Mouse (Mus musculus) midbrain, embryonic 10.5 days (tissue): ENCODE measurements around the gene Il20. TPM values are rescaled to one million over a fixed set of nuclear protein-coding genes. Genes with fewer than 3 reads are reported as not detected.

ENCODE experiments used
- DNase-seq: peaks from one replicate; pipeline ENCODE4 v3.0.0-alpha.2; 2017; ENCODE audit warnings: low spot score
- H3K27ac ChIP-seq: fragments of 300-500 bp; sonication (generic); replicated peaks from 2 replicates; pipeline ENCODE4 v1.5.1; 2016; ENCODE audit warnings: mild to moderate bottlenecking
- H3K27me3 ChIP-seq: fragments of 300-500 bp; sonication (generic); 2 replicates; pipeline ENCODE4 v1.6.1; 2016; ENCODE audit warnings: low read depth, mild to moderate bottlenecking; ENCODE audit not compliant: poor library complexity, severe bottlenecking
- H3K36me3 ChIP-seq: fragments of 300-500 bp; sonication (generic); 2 replicates; pipeline ENCODE4 v1.6.1; 2016; ENCODE audit warnings: mild to moderate bottlenecking, moderate library complexity
- H3K4me1 ChIP-seq: fragments of 300-500 bp; sonication (generic); 2 replicates; pipeline ENCODE4 v1.6.1; 2016
- H3K4me3 ChIP-seq: fragments of 300-500 bp; sonication (generic); 2 replicates; pipeline ENCODE4 v1.5.1; 2016; ENCODE audit warnings: mild to moderate bottlenecking, moderate library complexity
- H3K9me3 ChIP-seq: fragments of 300-500 bp; sonication (generic); replicated peaks from 2 replicates; pipeline ENCODE4 v1.6.1; 2016; ENCODE audit warnings: mild to moderate bottlenecking
- WGBS: fragments of 180-500 bp; shearing (Covaris S2); methylation state at CpG from one replicate; pipeline ENCODE4 v1.1.7; 2016; 5-methylcytosine and 5-hydroxymethylcytosine counted together
- polyA plus RNA-seq: library from polyadenylated mRNA; unstranded; fragments of >200 nt; fragmentation: Nextera tagmentation; extraction: Ambion mirVana; gene quantifications from 2 replicates; pipeline ENCODE4 v1.2.1, GENCODE M21; 2016

The Il20 gene
- polyA plus RNA-seq, 1 experiment from 2014 or later, result not detected

DNA sequence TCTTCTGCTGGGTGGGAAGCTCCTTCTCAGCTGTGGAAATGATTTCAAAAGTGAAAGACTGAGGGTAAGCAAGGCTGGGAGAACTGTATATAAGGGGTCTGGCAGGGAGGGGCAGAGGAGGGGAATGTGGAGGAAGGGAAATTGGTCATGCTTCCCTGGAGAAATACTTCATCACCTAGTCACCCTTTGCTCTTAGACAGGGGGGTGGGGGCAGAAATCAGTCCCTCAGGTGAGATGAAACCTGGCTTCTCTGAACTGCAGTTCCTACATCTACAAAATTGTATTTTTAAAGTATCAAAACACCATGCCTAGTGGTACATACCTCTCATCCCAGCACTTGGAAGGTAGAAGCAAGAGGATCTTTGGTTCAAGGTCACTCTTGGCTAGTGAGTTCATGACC lies 23.9 kb downstream of the Il20 start, which contains the start of gene Il24:
Gene Il24, minus strand, starts transcription at position 101 of the 400 bp plus-strand sequence.
- no peaks in the 10 kb centered on the region for H3K9me3 ChIP-seq
- no peaks in the 10 kb centered on the region for H3K4me1 ChIP-seq
- H3K27me3 ChIP-seq, result no peaks in the 10 kb centered on the region
- no peaks in the 10 kb centered on the region for H3K36me3 ChIP-seq
- H3K27ac ChIP-seq, result no peak within 1 kb of the TSS
- DNase-seq, result no peak
- no peak within 1 kb of the TSS for H3K4me3 ChIP-seq

DNA sequence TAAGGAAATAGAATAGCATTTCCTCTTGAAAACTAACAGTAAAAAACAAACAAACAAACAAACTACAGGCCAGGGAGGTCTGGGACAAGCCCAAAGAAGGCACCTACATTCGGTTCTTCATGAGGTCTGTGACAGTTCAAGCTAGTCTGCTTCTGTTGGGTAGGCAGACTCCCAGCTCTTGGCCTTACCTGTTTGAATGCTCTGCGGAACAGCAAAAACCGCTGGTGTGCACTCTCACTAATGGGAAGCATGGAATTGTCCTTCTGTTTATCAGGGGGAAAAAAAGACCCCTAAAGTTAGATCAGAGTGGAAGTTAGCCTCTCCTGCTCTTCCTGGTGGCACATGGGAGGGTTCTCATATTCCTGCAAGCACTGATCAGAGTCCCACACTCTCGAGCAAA lies 28.1 kb downstream of the Il20 start:
- 86% methylated on average over 4 of the region's 4 CpGs for WGBS
- H3K27ac ChIP-seq, result no peak overlapping the region
- peaks cover 27% of the 10 kb centered on the region for H3K27me3 ChIP-seq
- no peak overlapping the region for H3K4me3 ChIP-seq
- H3K9me3 ChIP-seq, result no peaks in the 10 kb centered on the region
- no peak for DNase-seq
- peaks cover 4% of the 10 kb centered on the region for H3K4me1 ChIP-seq
- H3K36me3 ChIP-seq, result no peaks in the 10 kb centered on the region

DNA sequence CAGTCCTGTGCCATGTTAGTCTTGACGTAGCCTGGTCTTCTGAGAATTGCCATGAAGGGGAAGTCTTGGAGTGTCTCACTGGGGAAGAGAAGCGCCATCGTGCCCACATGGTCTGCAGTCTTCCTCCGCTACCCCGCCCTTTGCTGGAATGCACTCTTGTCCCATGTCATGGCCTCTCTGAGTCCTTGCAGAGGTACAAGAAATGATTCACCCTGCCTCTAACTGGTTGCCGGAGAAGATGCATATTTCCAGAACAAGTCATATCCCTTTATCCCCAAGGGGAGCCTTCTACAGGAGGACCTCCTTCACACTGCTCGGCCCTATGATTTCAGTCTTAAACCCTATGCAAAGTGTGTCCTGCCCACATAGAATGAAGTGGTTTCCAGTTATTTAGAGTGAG lies 31.3 kb downstream of the Il20 start:
- no peak for DNase-seq
- H3K9me3 ChIP-seq, result no peaks in the 10 kb centered on the region
- no peak overlapping the region for H3K4me3 ChIP-seq
- H3K27ac ChIP-seq, result no peak overlapping the region
- 92% methylated on average over 7 of the region's 7 CpGs for WGBS
- peaks cover 38% of the 10 kb centered on the region for H3K27me3 ChIP-seq
- peaks cover 9% of the 10 kb centered on the region for H3K4me1 ChIP-seq
- no peaks in the 10 kb centered on the region for H3K36me3 ChIP-seq

DNA sequence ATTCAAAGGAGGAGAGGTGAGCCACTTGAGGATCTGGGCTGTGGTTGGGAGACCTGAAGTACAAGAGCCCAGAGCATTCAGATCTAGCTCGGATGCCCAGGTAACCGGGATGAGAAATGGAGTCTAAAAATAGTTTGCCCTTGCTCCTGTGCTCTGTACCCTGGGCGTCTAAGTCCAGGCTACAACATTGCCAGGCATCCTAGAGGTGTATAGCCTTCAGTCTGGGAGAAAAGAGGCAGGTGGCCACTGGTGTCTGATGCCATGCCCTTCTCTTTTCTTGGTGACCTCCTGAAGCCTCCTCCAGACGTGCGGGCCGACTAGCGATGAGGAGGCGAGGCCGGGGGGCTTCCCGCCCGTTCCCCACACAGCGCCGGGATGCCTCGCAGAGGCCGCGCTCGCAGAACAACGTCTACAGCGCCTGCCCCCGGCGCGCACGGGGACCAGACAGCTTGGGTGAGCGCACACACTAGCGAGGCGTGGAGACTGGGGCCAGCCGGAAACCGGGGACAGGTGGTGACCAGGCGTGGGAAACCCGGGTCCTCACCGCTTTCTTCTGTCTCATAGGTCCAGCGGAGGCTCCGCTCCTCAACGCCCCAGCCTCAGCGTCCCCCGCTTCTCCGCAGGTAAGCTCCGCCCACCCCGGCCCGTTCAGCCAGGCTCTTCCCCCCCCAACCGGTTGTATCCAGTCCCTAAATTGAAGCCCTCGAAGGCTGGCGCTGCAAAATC lies 33.2 kb downstream of the Il20 start:
- peak; percentile 46 for DNase-seq
- H3K36me3 ChIP-seq, result no peaks in the 10 kb centered on the region
- 3% methylated on average over 43 of the region's 43 CpGs for WGBS
- peak overlapping the region; percentile 52 for H3K27ac ChIP-seq
- H3K4me1 ChIP-seq, result peaks cover 9% of the 10 kb centered on the region
- H3K4me3 ChIP-seq, result peak overlapping the region; percentile 63
- H3K9me3 ChIP-seq, result no peaks in the 10 kb centered on the region
- peaks cover 38% of the 10 kb centered on the region for H3K27me3 ChIP-seq

DNA sequence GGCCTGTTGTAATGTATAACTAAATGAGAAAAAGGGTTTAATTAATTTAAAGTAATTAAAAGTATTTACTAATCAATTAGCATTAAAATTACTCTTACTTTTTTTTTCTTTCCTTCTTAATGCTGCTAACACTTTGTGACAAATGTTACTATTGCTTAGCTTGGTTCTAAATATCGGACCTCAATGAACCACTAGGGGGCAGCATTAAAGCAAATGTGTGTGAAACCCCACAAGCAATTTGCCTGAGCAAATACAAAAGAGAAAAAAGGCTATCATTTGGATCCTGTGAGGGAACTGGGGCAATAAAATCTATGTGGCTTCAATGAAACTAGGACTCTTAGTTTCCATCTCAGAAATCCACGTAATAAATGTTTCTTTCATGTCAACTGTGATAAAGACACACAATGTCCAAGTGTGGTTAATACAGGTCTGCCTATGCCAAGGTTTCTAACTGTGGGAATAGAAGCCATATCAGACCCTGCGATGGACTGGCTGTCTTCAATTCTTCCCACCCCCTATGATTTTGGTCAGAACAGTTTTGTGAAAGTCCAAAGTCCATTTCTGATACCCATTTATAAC lies 34.2 kb downstream of the Il20 start:
- H3K27ac ChIP-seq, result no peak overlapping the region
- no peak overlapping the region for H3K4me3 ChIP-seq
- H3K27me3 ChIP-seq, result peaks cover 38% of the 10 kb centered on the region
- DNase-seq, result no peak
- H3K4me1 ChIP-seq, result peaks cover 9% of the 10 kb centered on the region
- no peaks in the 10 kb centered on the region for H3K36me3 ChIP-seq
- 18% methylated on average over 3 of the region's 3 CpGs for WGBS
- H3K9me3 ChIP-seq, result no peaks in the 10 kb centered on the region

DNA sequence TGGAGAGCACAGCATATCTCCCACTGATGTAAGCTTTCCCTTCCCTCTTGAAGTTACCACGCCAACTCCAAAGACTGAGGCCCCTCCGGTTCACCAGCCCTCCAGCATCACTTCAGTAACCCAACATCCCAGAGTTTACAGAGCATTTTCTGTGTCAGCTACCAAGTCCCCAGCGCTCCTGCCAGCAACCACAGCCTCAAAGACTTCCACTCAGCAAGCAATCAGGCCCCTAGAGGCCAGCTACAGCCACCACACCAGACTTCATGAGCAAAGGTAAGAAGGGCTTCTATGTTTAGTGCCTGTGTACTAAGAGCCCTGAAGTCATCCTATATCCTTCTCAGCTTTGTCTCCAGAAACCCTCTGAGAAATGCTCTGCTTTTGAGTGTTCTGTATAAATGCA lies 35.3 kb downstream of the Il20 start:
- Histone ChIP-seq H3K27me3 (peaks cover 38% of the 10 kb centered on the region), H3K27ac (no peak overlapping the region), H3K36me3 (no peaks in the 10 kb centered on the region), H3K4me1 (peaks cover 9% of the 10 kb centered on the region), H3K4me3 (no peak overlapping the region), H3K9me3 (no peaks in the 10 kb centered on the region)
- 69% methylated on average over 3 of the region's 3 CpGs for WGBS
- DNase-seq, result no peak

DNA sequence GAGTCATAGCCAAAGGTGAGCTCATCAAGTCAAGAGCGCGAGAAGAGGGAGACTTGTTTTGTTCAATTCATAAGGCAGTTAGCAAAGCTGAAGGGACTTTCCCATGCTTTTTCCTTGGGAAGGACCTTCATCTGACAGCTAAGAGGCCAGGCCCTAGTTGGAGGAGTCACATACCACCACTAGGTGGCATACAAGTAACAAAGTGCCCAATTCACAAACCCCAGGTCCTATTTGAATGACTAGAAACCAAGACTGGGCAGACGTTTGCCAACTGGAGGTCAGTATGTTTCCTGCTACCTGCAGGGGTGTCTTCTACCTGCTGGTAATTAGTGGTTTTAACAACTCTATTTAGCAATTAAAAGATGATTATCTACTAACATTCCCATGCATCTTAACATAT lies 36.1 kb downstream of the Il20 start:
- Histone ChIP-seq H3K36me3 (no peaks in the 10 kb centered on the region), H3K4me1 (peaks cover 9% of the 10 kb centered on the region), H3K9me3 (no peaks in the 10 kb centered on the region), H3K27me3 (peaks cover 31% of the 10 kb centered on the region), H3K27ac (no peak overlapping the region), H3K4me3 (no peak overlapping the region)
- peak; percentile 27 for DNase-seq
- 49% methylated on average over 3 of the region's 3 CpGs for WGBS

DNA sequence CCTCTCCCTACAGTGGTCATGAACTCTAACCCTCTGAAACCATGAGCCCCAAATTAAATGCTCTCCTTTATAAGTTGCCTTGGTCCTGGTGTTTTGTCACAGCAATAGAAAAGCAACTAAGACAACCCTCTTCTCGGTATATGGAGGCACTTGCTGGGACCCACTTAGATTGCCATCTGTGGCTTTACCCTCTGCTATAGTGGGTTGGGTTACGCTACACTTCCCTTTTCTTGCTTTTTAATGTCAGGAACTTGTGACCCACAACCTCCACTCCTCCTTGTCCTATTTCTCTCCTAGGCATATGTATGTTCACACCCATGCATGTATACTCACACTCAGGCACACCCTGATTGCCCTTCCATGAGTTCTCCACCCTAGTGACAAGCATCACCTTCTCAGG lies 38.3 kb downstream of the Il20 start:
- no peaks in the 10 kb centered on the region for H3K9me3 ChIP-seq

DNA sequence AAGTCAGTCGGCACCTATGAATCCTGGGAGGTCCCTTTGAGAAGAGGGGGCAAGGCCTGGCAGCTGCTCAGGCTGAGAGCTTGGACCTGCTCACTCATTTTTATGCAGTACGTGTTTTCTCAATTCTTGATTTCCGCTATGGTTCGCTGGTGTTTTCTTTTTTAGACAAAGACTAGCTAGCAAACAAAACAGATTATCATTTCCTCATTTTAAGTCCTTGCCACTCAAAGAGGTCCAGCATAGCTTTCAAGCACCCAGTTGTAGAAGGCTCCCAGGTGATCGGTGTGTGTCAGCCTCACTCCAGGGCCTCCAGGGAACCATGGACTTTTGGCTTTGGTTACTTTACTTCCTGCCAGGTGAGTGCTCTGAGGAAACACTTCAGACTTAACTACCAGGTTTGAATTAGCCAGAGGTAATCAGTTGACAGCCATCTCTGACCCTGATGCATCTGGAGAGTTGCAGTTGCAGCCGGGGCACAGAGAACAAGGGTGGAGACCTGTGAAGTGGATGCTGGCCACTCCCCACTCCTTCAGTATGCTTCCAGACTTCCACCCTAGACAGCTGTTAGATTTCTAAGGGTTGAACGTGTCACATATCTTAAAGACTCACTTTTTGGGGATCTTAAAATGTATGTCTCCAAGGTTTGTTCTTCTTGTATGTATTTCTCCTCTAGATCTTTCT lies 45.6 kb downstream of the Il20 start, which contains the start of gene Fcmr:
Gene Fcmr, plus strand, starts transcription at position 129 of the 681 bp plus-strand sequence.
- H3K4me1 ChIP-seq, result no peaks in the 10 kb centered on the region
- DNase-seq, result no peak
- H3K27ac ChIP-seq, result no peak within 1 kb of the TSS
- 80% methylated on average over 7 of the region's 7 CpGs for WGBS
- H3K36me3 ChIP-seq, result no peaks in the 10 kb centered on the region
- no peaks in the 10 kb centered on the region for H3K27me3 ChIP-seq
- H3K9me3 ChIP-seq, result no peaks in the 10 kb centered on the region
- no peak within 1 kb of the TSS for H3K4me3 ChIP-seq

More for the DNA sequence above, 38.3 kb downstream of the Il20 start:
- WGBS, result 90% methylated on average over 2 of the region's 2 CpGs
- H3K36me3 ChIP-seq, result no peaks in the 10 kb centered on the region
- peaks cover 2% of the 10 kb centered on the region for H3K4me1 ChIP-seq
- H3K4me3 ChIP-seq, result no peak overlapping the region
- peaks cover 9% of the 10 kb centered on the region for H3K27me3 ChIP-seq
- no peak for DNase-seq
- H3K27ac ChIP-seq, result no peak overlapping the region

DNA sequence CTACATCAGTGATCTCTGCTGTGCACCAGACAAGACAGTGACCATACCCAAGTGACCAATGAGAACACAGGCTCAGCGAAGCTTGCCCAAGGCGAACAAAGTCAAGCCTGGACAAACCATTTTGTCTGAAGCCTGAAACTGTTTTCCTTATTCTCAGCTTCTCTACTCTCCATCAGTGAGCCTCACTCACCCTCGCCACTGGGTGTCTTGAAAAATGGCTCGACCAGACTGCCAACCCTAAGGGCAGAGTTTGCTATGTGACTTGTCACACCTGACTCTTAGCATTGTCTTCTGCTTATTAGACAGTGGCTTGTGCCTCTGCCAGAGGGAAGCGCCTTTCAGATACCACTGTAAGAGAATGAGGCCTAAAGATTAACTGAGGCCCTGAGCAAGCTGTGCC lies 46.5 kb downstream of the Il20 start:
- Histone ChIP-seq H3K4me3 (no peak overlapping the region), H3K27me3 (no peaks in the 10 kb centered on the region), H3K27ac (no peak overlapping the region), H3K36me3 (no peaks in the 10 kb centered on the region), H3K4me1 (no peaks in the 10 kb centered on the region), H3K9me3 (no peaks in the 10 kb centered on the region)
- no peak for DNase-seq
- whole genome bisulfite sequencing, result 87% methylated on average over 5 of the region's 5 CpGs

DNA sequence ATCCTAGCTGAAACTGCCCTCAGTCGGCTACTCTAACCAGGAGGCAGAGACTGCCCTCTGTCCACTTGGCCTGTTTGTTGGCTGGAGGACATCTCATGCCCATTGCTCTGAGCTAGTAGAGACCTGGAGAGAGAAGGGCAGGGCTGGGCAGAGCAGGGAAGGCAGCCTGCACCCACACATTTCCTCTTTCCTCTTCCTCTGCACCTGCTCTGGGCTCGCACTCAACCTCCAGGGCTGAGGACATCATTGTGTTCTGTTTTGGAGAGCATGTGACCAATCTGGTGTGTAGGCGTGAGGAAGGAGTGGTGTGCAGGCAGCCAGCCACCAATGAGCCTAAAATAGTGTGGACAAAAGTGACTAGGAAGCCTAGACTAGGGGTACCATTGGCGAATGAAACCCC lies 47.0 kb downstream of the Il20 start:
- Histone ChIP-seq H3K27me3 (no peaks in the 10 kb centered on the region), H3K4me1 (no peaks in the 10 kb centered on the region), H3K9me3 (no peaks in the 10 kb centered on the region), H3K36me3 (no peaks in the 10 kb centered on the region), H3K27ac (no peak overlapping the region), H3K4me3 (no peak overlapping the region)
- DNase-seq, result no peak
- 89% methylated on average over 4 of the region's 4 CpGs for WGBS

DNA sequence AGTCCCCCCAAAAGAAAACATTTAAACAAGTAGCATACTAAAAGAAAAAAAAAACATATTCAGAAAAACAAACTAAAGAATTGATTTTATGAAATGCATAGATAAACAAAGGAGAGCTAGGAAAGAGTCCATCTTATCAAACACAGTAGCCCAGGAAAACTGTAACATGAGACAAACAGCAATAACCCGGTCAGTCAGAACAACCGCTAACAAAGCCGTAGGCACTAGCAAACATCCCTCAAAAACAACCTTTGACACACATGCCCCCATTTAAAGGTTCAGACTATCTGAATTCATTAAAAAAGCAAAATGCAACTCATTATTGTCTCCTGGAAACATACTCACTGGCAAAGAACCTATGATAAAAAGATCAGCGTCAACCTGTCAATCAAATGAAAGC lies 53.8 kb downstream of the Il20 start:
- DNase-seq, result no peak
- H3K27me3 ChIP-seq, result no peaks in the 10 kb centered on the region
- peaks cover 11% of the 10 kb centered on the region for H3K4me1 ChIP-seq
- H3K27ac ChIP-seq, result no peak overlapping the region
- H3K9me3 ChIP-seq, result no peaks in the 10 kb centered on the region
- no peak overlapping the region for H3K4me3 ChIP-seq
- H3K36me3 ChIP-seq, result no peaks in the 10 kb centered on the region
- 93% methylated on average over 4 of the region's 4 CpGs for WGBS
